Mouse (Mus musculus) small intestine, adult 2 months (tissue): ENCODE results near the gene Eif4e1b. TPM values are rescaled to one million over a fixed set of nuclear protein-coding genes. Genes with fewer than 3 reads are reported as not detected.
"Not testable (repeated sequence)": the region's sequence is repeated elsewhere in the genome, so short reads cannot be mapped to it uniquely, and the experiment has no call there.

Source experiments
- H3K27ac ChIP-seq: fragments of 200-500 bp; 2 replicates; pipeline ENCODE4 v1.5.1; 2012; ENCODE audit warnings: low read depth, low read length, control low read depth, inconsistent platforms; ENCODE audit not compliant: insufficient read depth
- H3K27me3 ChIP-seq: fragments of 200-500 bp; 2 replicates; pipeline ENCODE4 v1.6.1; 2012; ENCODE audit warnings: mild to moderate bottlenecking, moderate library complexity, low read length, inconsistent platforms; ENCODE audit not compliant: control insufficient read depth, insufficient read depth
- H3K36me3 ChIP-seq: fragments of 200-500 bp; 2 replicates; pipeline ENCODE4 v1.6.1; 2012; ENCODE audit warnings: mild to moderate bottlenecking, low read length, control low read depth, inconsistent platforms; ENCODE audit not compliant: control insufficient read depth, insufficient read depth
- H3K4me1 ChIP-seq: fragments of 200-500 bp; 2 replicates; pipeline ENCODE4 v1.6.1; 2012; ENCODE audit warnings: low read length, inconsistent platforms, mixed read lengths; ENCODE audit not compliant: control insufficient read depth, insufficient read depth, insufficient read length
- H3K4me3 ChIP-seq: fragments of 200-500 bp; 2 replicates; pipeline ENCODE4 v1.5.1; 2012; ENCODE audit warnings: low read depth, mild to moderate bottlenecking, control low read depth, inconsistent platforms, low read length, moderate library complexity
- CTCF ChIP-seq: fragments of 200-500 bp; IDR thresholded peaks from 2 replicates; pipeline ENCODE4 v1.5.1; 2012; ENCODE audit warnings: low read depth, mild to moderate bottlenecking, control low read depth, inconsistent platforms, low read length, moderate library complexity, mixed read lengths; ENCODE audit not compliant: insufficient replicate concordance, insufficient read length; ENCODE audit errors: extremely low read depth
- POLR2A ChIP-seq: fragments of 200-500 bp; IDR thresholded peaks from 2 replicates; pipeline ENCODE4 v1.6.1; 2012; ENCODE audit warnings: low read depth, mild to moderate bottlenecking, control low read depth, inconsistent platforms, low read length, moderate library complexity
- WGBS: fragments of 180-500 bp; shearing (Covaris S2); methylation state at CpG from one replicate; pipeline ENCODE4 v1.1.7; 2018; 5-methylcytosine and 5-hydroxymethylcytosine counted together
- polyA plus RNA-seq: library from polyadenylated mRNA; depleted of rRNA; stranded (reverse); fragments of >200 nt; gene quantifications from 2 replicates; pipeline ENCODE4 v1.2.3, GENCODE M21; 2012

The Eif4e1b gene
- polyA plus RNA-seq, 1 experiment: not detected

DNA sequence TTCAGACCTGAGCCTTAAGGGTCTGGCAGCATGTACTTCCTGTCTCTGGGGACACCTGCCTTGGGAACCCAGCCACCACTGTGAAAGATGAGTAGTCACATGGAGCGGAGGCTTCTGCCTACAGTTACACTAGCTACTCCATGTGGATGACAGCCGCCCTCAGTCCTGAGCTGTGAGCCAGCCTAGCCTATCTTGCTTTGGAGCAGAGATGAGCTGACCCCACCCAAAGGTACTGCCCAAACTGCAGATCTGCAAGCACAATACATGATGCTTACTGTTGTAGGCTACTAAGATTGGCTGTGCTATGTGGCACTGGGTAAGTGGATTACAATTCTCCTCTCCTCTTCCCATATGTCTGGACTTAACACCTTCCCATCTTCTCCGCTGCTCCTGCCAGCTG lies 2.7 kb upstream of the Eif4e1b start:
- TF ChIP-seq CTCF (no peak), POLR2A (no peak)
- Histone ChIP-seq H3K27ac (no peak overlapping the region), H3K4me1 (no peaks in the 10 kb centered on the region), H3K36me3 (no peaks in the 10 kb centered on the region), H3K27me3 (no peaks in the 10 kb centered on the region), H3K4me3 (no peak overlapping the region)
- WGBS: 85% methylated on average over 3 of the region's 3 CpGs

DNA sequence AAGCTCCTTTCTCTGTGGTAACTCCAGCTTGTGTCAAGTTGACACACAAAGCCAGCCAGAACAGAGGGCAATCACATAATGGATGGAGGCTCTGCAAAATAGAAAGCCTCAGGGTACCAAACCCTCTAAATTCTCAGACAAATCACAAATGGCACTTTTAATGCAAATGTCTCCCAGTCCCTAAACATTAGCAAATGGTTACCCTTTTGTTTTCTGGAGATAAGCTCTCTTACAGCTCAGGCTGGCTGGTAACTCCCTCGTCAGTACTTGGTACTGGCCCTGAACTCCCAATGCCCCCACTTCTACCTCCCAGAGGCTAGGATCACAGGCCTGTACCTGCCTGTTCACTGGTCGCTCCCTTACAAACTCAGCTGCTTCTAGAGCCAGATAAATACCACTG lies 563 bp upstream of the Eif4e1b start:
- Histone ChIP-seq H3K36me3 (no peaks in the 10 kb centered on the region), H3K4me3 (no peak overlapping the region), H3K4me1 (no peaks in the 10 kb centered on the region; the same call in 1 of the 2 replicates), H3K27ac (no peak overlapping the region), H3K27me3 (no peaks in the 10 kb centered on the region)
- TF ChIP-seq CTCF (no peak), POLR2A (no peak)
- WGBS: 49% methylated on average over 2 of the region's 2 CpGs

DNA sequence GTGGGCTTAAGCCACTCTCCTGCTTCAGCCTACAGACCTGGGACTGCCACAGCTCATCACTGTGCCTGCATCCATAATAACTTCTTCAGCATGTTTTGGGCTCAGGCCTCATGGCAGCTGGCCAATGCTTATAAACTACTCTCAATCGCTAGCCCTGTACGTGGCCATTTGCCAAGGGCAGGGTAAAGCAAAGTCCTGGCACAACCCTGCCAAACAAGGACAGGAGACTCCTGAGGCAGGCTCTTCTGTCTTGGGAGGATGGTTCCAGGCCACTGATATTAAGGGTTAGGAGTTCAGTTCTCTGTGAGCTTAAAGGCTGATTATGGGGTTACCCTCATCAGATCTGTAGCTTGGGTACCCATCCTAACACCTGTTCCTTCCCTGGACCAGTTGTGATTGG lies 3.8 kb downstream of the Eif4e1b start:
- H3K27ac ChIP-seq, H3K4me3 ChIP-seq, H3K4me1 ChIP-seq, H3K36me3 ChIP-seq, H3K27me3 ChIP-seq: not testable (repeated sequence)
- WGBS: 10% methylated on average over 2 of the region's 2 CpGs

DNA sequence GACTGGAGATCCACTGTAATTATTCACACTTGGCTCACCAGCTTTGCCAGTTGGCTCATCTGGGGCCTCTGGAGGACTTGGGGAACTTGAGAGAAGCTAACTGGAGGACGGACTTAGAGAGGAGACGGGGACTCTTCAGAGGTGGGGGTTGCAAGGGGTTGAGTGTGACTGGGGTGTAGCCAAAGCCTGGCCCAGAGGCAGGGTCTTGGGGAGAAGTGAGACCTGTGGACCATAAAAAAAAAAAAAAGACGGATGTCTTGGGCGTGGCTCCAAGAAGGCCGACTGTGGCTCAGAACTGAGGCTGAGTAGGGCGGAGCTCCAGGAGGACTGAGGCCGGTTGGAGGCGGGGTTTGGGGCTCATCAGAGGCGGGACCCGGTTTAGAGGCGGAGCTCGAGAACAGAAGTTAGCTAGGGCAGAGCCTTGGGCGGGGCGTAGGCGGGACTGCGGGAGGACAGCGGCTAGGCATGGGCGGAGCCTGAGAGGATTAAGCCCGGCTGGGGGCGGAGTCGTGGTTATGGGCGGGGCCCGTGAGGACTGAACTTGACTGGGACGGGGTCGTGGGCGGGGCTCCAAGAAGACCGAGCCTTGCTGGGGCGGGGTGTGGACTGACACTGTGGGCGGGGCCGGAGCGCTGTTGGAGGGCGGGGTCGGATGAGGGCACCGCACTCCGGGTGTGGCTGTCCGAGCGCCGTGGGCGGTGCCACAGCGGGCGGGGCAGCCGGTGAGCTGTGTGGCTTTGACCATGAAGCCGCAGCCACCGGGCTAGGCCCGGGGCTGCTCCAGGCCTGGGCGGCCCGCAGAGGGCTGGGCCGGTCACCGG lies 5.2 kb downstream of the Eif4e1b start, which contains the start of gene Tspan17:
Gene Tspan17 (plus strand): TSS at position 638 of the 821 bp plus-strand sequence.
- no peaks in the 10 kb centered on the region for H3K36me3 ChIP-seq
- H3K27me3 ChIP-seq: no peaks in the 10 kb centered on the region
- peak within 1 kb of the TSS; percentile 69 for H3K4me3 ChIP-seq
- 2% methylated on average over 49 of the region's 49 CpGs for WGBS
- peak within 1 kb of the TSS; percentile 25; the same call in 1 of the 2 replicates for H3K27ac ChIP-seq
- no peak for TF ChIP-seq CTCF
- TF ChIP-seq POLR2A: peak; percentile 77; the same call in 1 of the 2 replicates
- peaks cover 7% of the 10 kb centered on the region; the same call in 1 of the 2 replicates for H3K4me1 ChIP-seq

DNA sequence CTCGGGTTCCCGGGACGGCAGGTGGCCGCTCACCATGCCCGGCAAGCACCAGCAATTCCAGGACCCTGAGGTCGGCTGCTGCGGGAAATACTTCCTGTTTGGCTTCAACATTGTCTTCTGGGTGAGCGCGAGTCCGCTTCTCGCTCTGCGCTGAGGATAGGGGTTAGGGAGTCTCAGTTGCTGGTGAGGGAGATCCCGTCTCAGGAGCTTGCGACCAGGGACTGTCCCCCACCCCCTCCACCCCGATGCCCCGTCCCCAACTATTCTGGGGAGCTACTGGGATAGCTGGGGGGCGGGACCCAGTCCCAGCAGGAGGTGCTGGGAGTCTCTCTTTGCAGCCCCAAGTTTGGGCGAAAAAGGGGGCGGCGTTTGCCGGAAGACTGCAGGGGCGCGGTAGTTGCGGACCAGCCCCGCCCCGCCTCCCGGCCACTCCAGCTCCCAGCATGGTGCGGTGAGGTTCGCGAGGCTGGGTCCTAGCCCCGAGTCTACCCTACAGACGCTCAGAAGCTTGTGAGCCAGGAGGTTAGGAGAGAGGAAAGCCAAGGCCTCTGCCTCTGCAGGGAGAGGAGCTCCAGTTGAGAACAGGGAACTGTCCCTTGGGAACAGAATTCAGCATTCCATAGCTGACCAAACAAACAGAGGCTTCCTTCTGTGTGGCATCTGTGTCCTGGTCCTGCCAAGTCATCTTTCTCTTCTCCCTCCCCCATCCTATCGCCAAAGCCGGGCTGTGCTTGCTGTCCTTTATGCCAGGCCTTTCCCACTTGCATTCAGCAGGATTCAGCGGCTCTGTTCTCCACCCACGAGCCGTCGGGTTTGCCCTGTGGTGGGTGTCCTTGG lies 6.0 kb downstream of the Eif4e1b start:
- Histone ChIP-seq H3K27ac (peak overlapping the region; percentile 25; the same call in 1 of the 2 replicates), H3K4me3 (peak overlapping the region; percentile 69), H3K4me1 (peaks cover 7% of the 10 kb centered on the region; the same call in 1 of the 2 replicates), H3K27me3 (no peaks in the 10 kb centered on the region), H3K36me3 (no peaks in the 10 kb centered on the region)
- WGBS: 2% methylated on average over 38 of the region's 38 CpGs
- TF ChIP-seq POLR2A (no peak), CTCF (no peak)

DNA sequence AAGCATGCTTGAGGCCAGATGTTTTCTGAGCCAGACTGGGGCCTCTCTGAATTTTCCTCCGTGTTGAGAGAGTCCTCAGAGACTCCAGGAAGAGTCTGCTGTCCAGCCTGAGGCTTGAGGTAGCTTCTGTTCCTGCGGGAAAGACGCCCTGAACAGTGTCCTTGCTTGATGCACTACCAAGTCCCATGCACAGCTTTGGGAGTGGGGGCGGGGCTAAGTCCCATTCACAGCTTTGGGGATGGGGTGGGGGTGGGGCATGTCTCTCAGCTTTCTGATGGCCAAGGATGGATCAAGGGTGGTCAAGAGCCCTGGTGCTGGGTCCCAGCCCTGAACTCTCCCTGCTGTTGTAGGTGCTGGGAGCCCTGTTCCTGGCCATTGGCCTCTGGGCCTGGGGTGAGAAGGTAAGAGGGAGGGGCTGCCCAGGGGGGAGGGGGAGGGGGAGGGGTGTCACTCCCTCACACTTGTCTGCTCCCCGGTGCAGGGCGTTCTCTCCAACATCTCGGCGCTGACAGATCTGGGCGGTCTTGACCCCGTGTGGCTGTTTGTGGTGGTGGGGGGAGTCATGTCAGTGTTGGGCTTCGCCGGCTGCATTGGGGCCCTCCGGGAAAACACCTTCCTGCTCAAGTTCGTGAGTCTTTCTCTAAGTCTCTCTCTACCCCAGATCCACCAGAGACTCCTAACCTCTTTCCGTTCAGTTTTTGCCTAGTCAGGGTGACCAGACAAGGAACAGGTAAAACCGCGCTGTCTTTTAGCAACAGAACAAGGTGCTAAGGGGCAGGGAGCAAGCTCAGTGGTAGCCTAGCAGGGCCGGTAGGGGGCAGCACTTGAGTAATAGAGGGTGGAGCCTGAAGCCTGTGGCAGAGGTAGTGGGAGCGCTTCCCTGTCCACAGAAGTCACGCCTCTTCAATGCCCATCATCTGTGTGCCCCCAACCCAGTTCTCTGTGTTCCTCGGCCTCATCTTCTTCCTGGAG lies 8.7 kb downstream of the Eif4e1b start:
- 40% methylated on average over 21 of the region's 21 CpGs for WGBS
- Histone ChIP-seq H3K27ac (no peak overlapping the region), H3K27me3 (no peaks in the 10 kb centered on the region), H3K4me3 (no peak overlapping the region), H3K4me1 (peaks cover 7% of the 10 kb centered on the region; the same call in 1 of the 2 replicates), H3K36me3 (no peaks in the 10 kb centered on the region)
- no peak for TF ChIP-seq POLR2A
- peak; percentile 19; the same call in 1 of the 2 replicates for TF ChIP-seq CTCF
